Mouse (Mus musculus) cerebellum, postnatal 36 days (tissue): Measurements from ENCODE around the gene Myo1d.
A peak's percentile ranks its signal among the peaks of the same experiment; 100 is the strongest.

Source experiments
- DNase-seq, 2 experiments: peaks; one replicate each; pipeline ENCODE4 v3.0.0; 2021 to 2022; ENCODE audit warnings: mixed read lengths in 2 of 2

Myo1d gene

GRCm38 (mm10) chr11:80778916-80779526 is 804 bp downstream of the Myo1d start:
- peak in 1 of 2 experiments; percentile 2 for DNase-seq

- DNase-seq: no peak
Measured at GRCm38 (mm10) chr11:80778157-80778556, 1.7 kb downstream of the Myo1d start.

DNA sequence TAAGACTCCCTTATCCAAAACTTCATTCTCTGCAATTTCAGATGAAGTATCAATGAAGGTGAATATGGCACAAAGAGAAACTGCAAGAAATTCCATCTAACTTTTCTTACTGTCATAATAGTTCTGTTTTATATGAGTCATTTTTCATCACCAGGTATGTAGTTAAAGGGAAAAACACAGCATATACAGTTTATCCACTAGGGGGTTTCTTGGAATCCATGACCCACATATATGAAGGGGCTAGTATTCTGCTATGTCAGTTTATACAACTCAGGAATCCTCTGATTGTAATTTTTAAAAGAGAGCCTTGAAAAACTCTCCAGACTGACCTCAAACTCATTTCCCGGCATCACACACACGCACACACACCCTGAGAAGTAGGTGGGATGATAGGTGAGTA is 2.1 kb downstream of the Myo1d start:
- DNase-seq: no peak

- DNase-seq: no peak
Measured at GRCm38 (mm10) chr11:80775535-80775934, 4.3 kb downstream of the Myo1d start.

DNA sequence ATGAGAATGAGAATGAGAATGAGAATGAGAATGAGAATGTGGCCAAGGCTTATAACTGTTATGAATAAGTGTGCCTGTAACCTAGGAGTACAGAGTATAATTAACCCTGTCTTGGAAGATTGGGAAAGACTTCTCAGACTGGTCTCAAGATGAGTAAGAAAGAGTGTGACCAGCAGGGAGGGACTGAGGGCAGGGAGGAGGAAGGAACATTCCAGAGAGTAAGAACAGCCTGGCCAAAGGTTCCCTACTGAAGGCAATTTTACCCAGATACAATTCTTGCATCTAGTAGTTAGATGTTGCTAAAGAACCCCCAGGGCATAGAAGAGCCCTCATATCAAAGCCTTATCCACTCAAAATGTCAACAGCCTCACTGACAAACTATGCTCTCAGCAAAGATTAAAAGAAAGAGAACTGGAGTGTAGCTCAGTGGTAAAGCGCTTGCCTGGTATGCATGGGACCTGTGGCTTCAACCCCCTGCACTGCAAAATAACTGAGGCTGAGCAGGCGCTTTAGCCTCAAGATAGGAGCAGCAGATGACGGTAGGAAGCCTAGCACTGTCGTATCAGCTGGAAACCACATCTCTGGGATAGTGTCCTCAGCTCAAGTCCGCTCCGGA is 7.1 kb downstream of the Myo1d start:
- no peak for DNase-seq

- no peak for DNase-seq
Measured at GRCm38 (mm10) chr11:80771596-80772250, 8.1 kb downstream of the Myo1d start.

- no peak for DNase-seq
Measured at GRCm38 (mm10) chr11:80771186-80771585, 8.6 kb downstream of the Myo1d start.

DNA sequence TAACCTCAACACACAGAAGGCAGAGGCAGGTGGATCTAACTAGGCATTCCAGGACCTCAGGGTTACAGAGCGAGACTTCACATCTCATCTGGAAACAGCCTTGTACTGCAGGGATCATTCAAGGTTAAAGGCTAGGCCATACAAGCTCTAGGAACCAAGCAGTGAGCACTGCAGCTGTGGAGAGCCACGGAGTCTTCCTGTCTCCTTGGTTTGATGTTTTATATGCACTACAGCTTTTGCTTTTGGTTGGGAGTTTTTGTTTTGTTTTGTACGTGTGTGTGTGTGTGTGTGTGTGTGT is 12.6 kb downstream of the Myo1d start:
- DNase-seq: no peak

GRCm38 (mm10) chr11:80766472-80767319 is 13.1 kb downstream of the Myo1d start:
- DNase-seq: no peak

DNA sequence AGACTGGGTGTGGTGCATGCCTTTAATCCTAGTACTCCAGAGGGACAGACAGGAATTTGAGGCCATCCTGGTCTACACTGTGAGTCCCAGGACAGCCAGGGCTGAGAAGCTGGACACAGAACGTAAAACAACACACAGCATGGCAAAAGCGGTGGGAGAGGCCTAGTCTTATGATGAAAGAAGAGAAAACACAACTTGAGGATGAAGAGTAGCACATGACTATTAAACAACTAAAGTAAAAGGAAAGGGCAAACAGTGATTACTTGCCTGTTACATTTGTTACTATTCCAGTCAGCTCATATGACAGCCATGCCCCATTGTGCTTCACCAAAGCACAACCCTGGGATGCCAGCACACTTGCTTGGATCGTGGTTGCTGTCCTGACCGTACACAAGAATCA is 13.8 kb downstream of the Myo1d start:
- DNase-seq: no peak

DNA sequence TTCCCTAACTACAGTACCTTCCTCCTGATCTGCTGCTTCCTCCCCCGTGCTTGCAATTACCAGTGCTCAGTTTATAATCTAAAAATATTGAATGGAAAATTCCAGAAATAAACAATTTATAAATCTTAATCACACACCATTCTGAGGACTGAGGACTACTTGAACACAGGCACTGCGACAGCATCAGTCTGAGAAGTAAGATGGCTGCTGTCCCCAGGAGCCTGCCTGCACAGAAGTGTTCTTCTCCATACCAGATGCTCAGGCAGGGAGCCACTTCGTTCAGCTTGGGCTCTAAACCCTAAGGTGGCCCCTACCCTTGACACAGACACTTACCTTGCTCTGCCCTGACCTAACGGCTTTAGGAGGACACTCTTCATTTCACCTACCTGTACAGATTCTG is 17.8 kb downstream of the Myo1d start:
- no peak for DNase-seq

DNA sequence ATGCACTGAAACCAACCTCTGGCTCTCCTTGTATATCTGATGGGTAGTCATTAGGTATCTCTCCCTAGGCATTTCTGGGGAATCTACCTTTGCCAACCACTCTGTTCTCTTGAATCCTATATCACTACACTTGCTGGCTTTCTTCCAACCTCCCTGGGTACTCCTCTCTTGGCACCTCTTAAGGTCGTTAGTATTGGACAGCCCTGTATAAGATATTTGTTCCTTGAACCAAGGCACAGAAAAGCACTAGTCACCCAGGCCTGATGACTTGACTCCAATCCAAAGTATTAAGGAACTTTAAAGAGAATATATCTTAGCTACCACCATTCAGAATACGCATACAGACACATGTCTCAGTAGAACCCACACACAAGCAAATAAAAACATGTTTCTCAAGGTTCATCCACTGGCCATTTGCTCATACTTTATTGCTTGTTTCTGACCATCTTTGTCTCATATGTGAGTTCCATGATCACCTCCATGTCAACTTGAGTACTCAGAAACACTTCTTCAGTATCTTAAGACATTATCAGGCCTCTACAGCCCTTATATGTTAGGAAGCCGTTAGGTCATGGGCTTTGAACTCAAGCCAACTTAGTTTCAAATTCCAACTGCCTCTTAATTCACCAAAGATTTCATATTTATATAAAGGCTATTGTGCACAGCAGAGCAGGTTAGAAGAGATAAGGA is 18.4 kb downstream of the Myo1d start:
- DNase-seq: no peak

DNA sequence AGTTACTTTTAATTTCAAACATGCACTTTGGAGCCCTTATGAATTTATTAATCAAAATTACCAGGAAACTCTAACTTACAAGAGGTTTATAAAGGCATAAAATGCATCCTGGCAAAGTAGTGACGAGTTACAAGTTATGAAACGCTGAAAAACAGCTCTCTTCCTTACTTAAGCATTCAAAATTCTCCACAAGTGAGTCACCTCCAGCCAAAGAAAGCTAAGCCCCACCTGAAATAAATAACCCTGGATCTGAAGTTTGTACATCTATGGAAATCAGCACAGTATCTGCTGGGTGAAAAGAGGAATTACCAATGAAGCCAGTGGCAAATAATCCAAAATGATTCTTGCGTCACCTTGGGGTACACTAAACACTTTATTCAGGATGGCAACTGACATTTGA is 20.8 kb downstream of the Myo1d start:
- DNase-seq: no peak

GRCm38 (mm10) chr11:80754201-80754600 is 25.6 kb downstream of the Myo1d start:
- DNase-seq: no peak

- no peak for DNase-seq
Measured at GRCm38 (mm10) chr11:80751168-80751567, 28.7 kb downstream of the Myo1d start.

- no peak for DNase-seq
Measured at GRCm38 (mm10) chr11:80749187-80749586, 30.6 kb downstream of the Myo1d start.

DNA sequence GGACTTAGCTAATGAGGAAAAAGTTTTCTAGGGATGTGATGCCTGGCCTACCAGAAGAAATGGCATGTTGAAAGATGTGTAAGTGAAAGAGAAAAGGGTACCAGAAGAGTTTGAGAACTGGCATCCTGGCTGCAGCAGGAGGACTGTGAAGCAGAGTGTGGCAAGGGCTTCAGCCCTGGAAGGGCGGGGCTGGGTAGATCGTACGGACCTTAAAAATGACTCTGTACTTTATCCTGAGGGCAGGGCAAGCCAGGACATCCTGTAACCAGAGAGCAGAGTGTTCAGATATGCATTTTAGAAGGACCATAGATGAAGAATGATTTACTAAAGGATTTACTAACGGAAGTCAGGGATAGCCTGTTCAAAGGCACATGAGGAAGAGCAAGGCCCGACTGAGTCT is 34.4 kb downstream of the Myo1d start:
- no peak for DNase-seq

DNA sequence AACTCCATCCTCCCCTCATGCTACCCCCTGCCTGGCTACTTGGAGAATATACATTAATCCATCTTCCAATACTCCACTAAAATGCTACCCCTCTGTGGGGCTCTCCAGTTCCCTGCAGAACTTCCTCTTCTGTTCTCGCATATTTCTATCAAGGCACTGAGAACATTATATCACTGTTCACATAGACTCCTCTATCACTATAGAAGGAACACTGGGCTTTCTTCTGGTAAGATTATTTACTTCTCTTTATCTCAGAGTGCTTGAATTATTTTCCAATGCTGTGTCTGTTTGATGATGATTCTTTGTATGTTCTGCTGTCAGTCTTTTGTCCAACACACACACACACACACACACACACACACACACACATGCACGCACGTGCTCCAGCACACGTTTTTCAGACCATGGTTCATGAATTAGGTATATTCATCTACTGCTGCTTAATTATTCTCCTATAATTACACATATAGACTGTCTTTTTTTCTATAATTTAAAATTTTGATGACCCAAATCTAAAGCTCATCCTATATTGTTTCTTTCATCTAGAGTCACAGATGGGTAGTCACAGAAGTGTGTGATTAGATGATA is 35.9 kb downstream of the Myo1d start:
- DNase-seq: no peak

GRCm38 (mm10) chr11:80742462-80742861 is 37.4 kb downstream of the Myo1d start:
- no peak for DNase-seq

DNA sequence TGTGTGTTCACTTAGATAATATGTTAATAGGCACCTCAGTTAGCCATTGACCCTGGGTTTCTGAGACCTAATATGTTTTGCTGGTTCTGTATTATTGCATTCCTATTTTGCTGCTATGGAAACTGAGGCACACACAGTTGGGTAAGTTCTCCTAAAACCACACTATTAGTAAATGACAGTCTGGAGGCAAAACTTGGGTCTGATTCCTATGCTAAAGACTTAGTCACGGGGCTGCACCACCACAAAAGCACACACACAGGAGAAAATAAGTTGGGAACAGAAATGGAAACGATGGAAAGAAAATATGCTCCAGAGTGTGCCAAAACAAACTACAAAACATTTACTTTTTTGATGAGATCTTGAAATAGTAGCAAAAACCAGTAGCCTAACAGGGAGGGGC is 45.1 kb downstream of the Myo1d start:
- DNase-seq: no peak

- no peak for DNase-seq
Measured at GRCm38 (mm10) chr11:80724701-80725100, 55.1 kb downstream of the Myo1d start.

DNA sequence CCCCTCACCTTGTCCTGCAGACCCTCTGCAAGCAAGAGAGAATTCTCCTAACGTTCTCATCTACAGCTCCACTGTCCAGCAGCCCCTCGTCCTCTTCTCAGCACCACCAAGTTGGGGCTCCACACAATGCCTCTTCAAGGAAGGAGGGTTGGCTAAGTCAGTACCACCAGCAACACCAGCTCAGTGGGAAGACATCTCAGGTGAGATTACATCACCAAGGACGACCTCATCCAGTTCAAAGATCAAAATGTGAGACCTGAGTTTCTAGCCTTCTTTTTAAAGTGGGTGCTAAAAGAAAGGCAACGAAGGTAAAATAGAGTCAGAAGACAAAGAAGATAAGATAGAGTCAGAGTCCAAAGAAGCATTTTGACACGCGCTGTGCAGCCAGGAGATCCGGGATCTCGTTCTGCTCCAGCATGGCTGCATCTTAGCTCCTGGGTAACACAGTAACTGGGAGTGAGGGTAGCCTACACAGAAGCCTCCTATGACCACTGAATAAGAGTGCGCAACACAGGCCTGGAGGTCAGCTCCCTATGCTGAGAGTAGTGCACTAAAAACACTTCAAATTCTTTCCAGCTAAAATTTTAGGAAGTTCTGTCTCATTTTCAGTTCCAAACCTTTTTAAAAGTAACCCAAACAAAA is 56.3 kb downstream of the Myo1d start:
- no peak for DNase-seq
